Mouse (Mus musculus) neural tube, embryonic 12.5 days (tissue): Measurements from ENCODE around the gene Scgb1b7. TPM values are rescaled to one million over a fixed set of nuclear protein-coding genes. Genes with fewer than 3 reads are reported as not detected.
"Not testable (repeated sequence)": the region's sequence is repeated elsewhere in the genome, so short reads cannot be mapped to it uniquely, and the experiment has no call there.

ENCODE experiments used
- ATAC-seq: fragments of 200-750 bp; cut with Nextera tagmentation; 2 replicates; pipeline ENCODE4 v1.8.0; 2017; ENCODE audit warnings: low read depth, mild to moderate bottlenecking, moderate TSS enrichment, moderate library complexity; ENCODE audit not compliant: low FRiP score
- H3K27ac ChIP-seq: fragments of 300-500 bp; sonication (generic); 2 replicates; pipeline ENCODE4 v1.5.1; 2016
- H3K27me3 ChIP-seq: fragments of 300-500 bp; sonication (generic); replicated peaks from 2 replicates; pipeline ENCODE4 v1.6.1; 2016; ENCODE audit warnings: mild to moderate bottlenecking
- H3K36me3 ChIP-seq: fragments of 300-500 bp; sonication (generic); 2 replicates; pipeline ENCODE4 v1.6.1; 2016; ENCODE audit warnings: mild to moderate bottlenecking
- H3K4me1 ChIP-seq: fragments of 300-500 bp; sonication (generic); 2 replicates; pipeline ENCODE4 v1.6.1; 2016
- H3K4me2 ChIP-seq: fragments of 300-500 bp; sonication (generic); replicated peaks from 2 replicates; pipeline ENCODE4 v1.6.1; 2016; ENCODE audit warnings: mild to moderate bottlenecking
- H3K4me3 ChIP-seq: fragments of 300-500 bp; sonication (generic); 2 replicates; pipeline ENCODE4 v1.5.1; 2016
- H3K9ac ChIP-seq: fragments of 300-500 bp; sonication (generic); 2 replicates; pipeline ENCODE4 v1.6.1; 2016; ENCODE audit warnings: mild to moderate bottlenecking
- H3K9me3 ChIP-seq: fragments of 300-500 bp; sonication (generic); 2 replicates; pipeline ENCODE4 v1.6.1; 2016; ENCODE audit warnings: mild to moderate bottlenecking
- WGBS: fragments of 180-500 bp; shearing (Covaris S2); methylation state at CpG from one replicate; pipeline ENCODE4 v1.1.7; 2016; 5-methylcytosine and 5-hydroxymethylcytosine counted together
- polyA plus RNA-seq: library from polyadenylated mRNA; unstranded; fragments of >200 nt; fragmentation: Nextera tagmentation; extraction: Ambion mirVana; gene quantifications from 2 replicates; pipeline ENCODE4 v1.2.1, GENCODE M21; 2016

Scgb1b7 gene
- not detected in 2 replicates for polyA plus RNA-seq

- 96% methylated on average over 5 of the region's 5 CpGs for WGBS
- not testable (repeated sequence) for H3K4me2 ChIP-seq, H3K4me1 ChIP-seq, H3K27me3 ChIP-seq, H3K9ac ChIP-seq, H3K4me3 ChIP-seq, H3K36me3 ChIP-seq, ATAC-seq, H3K27ac ChIP-seq, H3K9me3 ChIP-seq
These were observed at the start of gene Scgb1b7 for GRCm38 (mm10) chr7:31712365-31712764. TSS of gene Scgb1b7 (plus strand) at chr7:31712665.

GRCm38 (mm10) chr7:31705657-31706056 is 6.8 kb upstream of the Scgb1b7 start, which contains the start of gene Scgb2b7:
TSS of gene Scgb2b7 (minus strand) at chr7:31705757.
- H3K36me3 ChIP-seq, H3K9me3 ChIP-seq, H3K9ac ChIP-seq, H3K4me1 ChIP-seq, H3K27ac ChIP-seq, H3K4me2 ChIP-seq, ATAC-seq, H3K27me3 ChIP-seq, H3K4me3 ChIP-seq: not testable (repeated sequence)

Other genes starting within 250 kb of the Scgb1b7 start
- gene Scgb2b7, start 6.9 kb upstream of the Scgb1b7 start, polyA plus RNA-seq: not detected in 2 replicates